Mouse (Mus musculus) embryonic facial prominence, embryonic 15.5 days (tissue): ENCODE data around the gene Osbp. TPM values are rescaled to one million over a fixed set of nuclear protein-coding genes. Genes with fewer than 3 reads are reported as not detected.
"Not testable (repeated sequence)": the region's sequence is repeated elsewhere in the genome, so short reads cannot be mapped to it uniquely, and the experiment has no call there.

ENCODE experiments used
- ATAC-seq: fragments of 200-750 bp; cut with Nextera tagmentation; 2 replicates; pipeline ENCODE4 v1.8.0; 2017; ENCODE audit warnings: low read depth, moderate TSS enrichment; ENCODE audit not compliant: insufficient number of reproducible peaks, low FRiP score, low TSS enrichment
- H3K27ac ChIP-seq: fragments of 300-500 bp; sonication (generic); replicated peaks from 2 replicates; pipeline ENCODE4 v1.5.1; 2015; ENCODE audit warnings: mild to moderate bottlenecking, inconsistent platforms
- H3K27me3 ChIP-seq: fragments of 300-500 bp; sonication (generic); 2 replicates; pipeline ENCODE4 v1.6.1; 2015; ENCODE audit warnings: inconsistent platforms
- H3K36me3 ChIP-seq: fragments of 300-500 bp; sonication (generic); 2 replicates; pipeline ENCODE4 v1.6.1; 2015; ENCODE audit warnings: mild to moderate bottlenecking, inconsistent platforms
- H3K4me1 ChIP-seq: fragments of 300-500 bp; sonication (generic); 2 replicates; pipeline ENCODE4 v1.6.1; 2015; ENCODE audit warnings: inconsistent platforms
- H3K4me2 ChIP-seq: fragments of 300-500 bp; sonication (generic); replicated peaks from 2 replicates; pipeline ENCODE4 v1.6.1; 2015; ENCODE audit warnings: mild to moderate bottlenecking, inconsistent platforms
- H3K4me3 ChIP-seq: fragments of 300-500 bp; sonication (generic); replicated peaks from 2 replicates; pipeline ENCODE4 v1.5.1; 2015; ENCODE audit warnings: mild to moderate bottlenecking, inconsistent platforms
- H3K9ac ChIP-seq: fragments of 300-500 bp; sonication (generic); 2 replicates; pipeline ENCODE4 v1.6.1; 2015; ENCODE audit warnings: inconsistent platforms
- H3K9me3 ChIP-seq: fragments of 300-500 bp; sonication (generic); replicated peaks from 2 replicates; pipeline ENCODE4 v1.6.1; 2016; ENCODE audit warnings: inconsistent platforms
- WGBS: fragments of 180-500 bp; shearing (Covaris S2); methylation state at CpG from one replicate; pipeline ENCODE4 v1.1.7; 2015; 5-methylcytosine and 5-hydroxymethylcytosine counted together
- polyA plus RNA-seq: library from polyadenylated mRNA; unstranded; fragments of >200 nt; fragmentation: Nextera tagmentation; extraction: Ambion mirVana; gene quantifications from 2 replicates; pipeline ENCODE4 v1.2.1, GENCODE M21; 2015

Osbp gene
- polyA plus RNA-seq, 1 experiment from 2014 or later, result 4.5 TPM

DNA sequence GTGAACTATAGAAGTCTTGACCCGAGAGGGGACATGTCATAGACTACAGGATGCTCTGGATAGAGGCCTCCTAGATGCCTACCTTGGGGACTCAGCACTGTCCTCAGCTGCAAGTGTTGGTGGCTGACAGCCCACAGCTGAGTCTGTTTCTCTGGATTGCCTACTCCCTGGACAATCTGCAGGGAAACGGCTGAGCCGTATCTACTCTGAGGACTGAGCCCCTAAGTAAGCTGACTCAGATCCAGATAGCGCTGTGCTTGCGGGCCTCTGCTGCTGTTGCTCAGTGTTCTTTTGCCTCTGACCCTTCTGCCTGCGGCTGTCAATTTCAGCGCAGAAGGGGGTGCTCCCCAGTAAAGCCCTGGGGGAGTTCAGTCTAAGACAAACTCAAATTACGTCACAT is 7.9 kb upstream of the Osbp start:
- Histone ChIP-seq H3K36me3 (no peaks in the 10 kb centered on the region), H3K27ac (no peak overlapping the region), H3K27me3 (no peaks in the 10 kb centered on the region), H3K4me2 (no peak overlapping the region), H3K9ac (no peak overlapping the region), H3K4me3 (no peak overlapping the region), H3K4me1 (no peaks in the 10 kb centered on the region), H3K9me3 (no peaks in the 10 kb centered on the region)
- no peak for ATAC-seq
- WGBS, result 71% methylated on average over 8 of the region's 8 CpGs

DNA sequence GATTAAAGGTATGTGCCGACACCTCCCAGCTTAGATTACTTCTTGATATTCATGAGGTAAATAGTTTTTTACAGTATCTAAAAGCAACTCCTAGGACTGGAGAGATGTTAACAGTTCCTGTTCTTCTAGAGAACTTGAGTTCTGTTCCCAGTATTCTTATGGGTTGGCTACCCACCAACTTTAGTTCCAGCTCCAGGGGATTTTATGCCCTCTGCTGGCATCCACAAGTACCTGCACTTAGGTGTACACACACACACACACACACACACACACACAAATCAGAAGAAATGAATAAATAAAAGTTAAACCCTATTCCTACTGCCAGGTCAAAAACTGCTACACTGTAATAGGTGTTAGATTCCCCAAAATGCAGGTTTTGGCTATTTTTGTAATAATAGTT is 1.5 kb upstream of the Osbp start:
- Histone ChIP-seq H3K4me2 (peak overlapping the region; percentile 53; the same call in 1 of the 2 replicates), H3K9ac (no peak overlapping the region), H3K27ac (peak overlapping the region; percentile 78; the same call in 1 of the 2 replicates), H3K36me3 (no peaks in the 10 kb centered on the region), H3K9me3 (no peaks in the 10 kb centered on the region), H3K4me3 (peak overlapping the region; percentile 81; the same call in 1 of the 2 replicates), H3K27me3 (no peaks in the 10 kb centered on the region), H3K4me1 (peaks cover 19% of the 10 kb centered on the region)
- ATAC-seq, result no peak
- WGBS, result 80% methylated on average over 1 of the region's 1 CpGs

DNA sequence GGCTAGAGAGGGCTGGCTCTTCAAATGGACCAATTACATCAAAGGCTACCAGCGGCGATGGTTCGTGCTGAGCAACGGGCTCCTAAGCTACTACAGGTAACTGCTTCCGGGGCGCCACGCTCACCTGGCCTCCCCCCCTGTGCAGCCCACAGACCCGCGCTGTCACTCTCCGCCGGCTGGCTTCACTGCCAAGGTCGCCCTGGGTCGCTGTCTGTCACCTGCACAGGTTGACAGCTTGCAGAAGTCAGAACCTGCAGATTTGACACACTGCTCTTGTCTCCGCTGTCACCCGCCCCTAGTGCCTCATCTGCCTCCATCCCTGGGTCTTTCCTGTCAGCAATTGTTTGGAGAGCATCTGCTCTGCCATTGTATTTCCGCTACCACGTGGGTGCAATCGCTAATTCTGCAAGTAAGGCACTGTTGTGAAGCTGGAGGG is 478 bp downstream of the Osbp start:
- Histone ChIP-seq H3K9ac (peak overlapping the region; percentile 73), H3K27ac (peak overlapping the region; percentile 81), H3K4me3 (peak overlapping the region; percentile 81), H3K4me2 (peak overlapping the region; percentile 84), H3K27me3 (no peaks in the 10 kb centered on the region), H3K36me3 (peaks cover 7% of the 10 kb centered on the region; the same call in 1 of the 2 replicates), H3K9me3 (no peaks in the 10 kb centered on the region), H3K4me1 (peaks cover 22% of the 10 kb centered on the region)
- ATAC-seq, result no peak
- under 1% methylated on average over 18 of the region's 18 CpGs for WGBS

DNA sequence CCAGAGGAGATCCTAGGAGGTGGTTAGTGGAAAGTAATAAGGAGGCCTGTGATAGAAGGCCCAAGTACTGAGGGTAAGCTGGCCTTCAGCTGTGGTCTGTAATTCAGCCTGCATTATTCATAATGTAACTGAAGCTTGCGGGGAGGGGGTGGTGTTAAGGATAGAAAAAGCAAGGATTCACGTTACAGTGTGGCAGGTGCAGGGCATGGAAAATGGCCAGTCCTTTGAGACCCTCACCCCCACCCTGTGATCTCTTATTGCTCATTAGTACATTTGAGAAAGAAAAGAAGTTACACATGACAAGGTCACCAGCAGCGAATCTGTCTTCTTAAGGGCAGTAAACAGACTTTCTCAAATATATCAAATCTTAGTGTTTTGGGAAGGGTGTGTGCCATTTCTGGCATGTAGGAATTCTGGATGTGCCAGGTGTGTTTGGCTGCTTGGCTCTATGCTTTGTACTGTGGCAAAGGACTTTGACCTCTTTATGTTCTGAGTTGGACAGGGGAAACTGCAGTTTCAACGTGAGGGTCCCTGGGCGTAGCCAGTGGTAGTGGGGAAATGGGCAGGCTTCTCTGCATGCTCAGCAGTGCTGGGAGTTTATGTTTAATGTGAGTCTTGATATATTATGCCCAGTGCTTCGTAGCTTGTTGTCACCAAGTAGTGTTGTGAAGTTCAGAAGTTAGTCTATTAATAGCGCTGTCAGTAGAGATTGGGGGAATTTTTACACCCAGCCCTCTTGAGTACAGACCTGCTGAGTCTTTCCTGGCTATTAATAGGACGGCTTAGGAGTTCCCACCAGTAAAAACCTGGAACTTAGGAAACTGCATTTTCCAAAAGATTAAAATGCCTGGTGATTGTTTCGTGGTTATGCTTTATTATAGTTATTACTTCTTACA is 3.7 kb downstream of the Osbp start:
- H3K27ac ChIP-seq, result no peak overlapping the region; the same call in 1 of the 2 replicates
- WGBS, result 80% methylated on average over 9 of the region's 9 CpGs

DNA sequence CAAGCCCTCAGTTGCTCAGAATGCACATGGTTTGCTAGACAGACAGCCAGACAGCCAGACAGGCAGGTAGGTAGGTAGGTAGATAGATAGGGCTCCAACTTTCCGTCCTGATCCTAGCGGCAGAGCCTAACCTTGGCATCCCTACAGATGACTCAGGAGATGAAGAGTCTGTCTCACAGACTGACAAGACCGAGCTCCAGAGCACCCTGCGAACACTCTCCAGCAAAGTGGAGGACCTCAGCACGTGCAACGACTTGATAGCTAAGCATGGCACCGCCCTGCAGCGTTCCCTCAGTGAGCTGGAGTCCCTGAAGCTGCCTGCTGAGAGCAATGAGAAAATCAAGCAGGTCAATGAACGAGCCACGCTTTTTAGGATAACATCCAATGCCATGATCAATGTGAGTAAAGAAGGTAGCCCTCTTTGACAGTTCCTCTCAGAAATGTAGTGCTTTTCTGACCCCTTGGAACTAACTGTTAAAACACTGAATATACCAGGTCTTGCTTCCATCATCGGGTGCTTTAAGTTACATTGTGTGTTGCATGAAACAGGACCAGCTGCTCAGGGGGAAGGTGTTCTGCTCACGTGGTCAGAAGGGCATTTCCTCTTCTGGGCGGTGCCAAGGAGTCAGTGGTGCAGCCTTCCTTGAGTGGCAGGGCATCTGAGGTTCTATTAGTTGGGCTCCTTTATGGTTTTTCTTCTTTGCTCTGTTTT is 7.9 kb downstream of the Osbp start:
- ATAC-seq, result no peak
- H3K9me3 ChIP-seq, result no peaks in the 10 kb centered on the region
- H3K36me3 ChIP-seq, result peaks cover 75% of the 10 kb centered on the region
- no peak overlapping the region for H3K4me3 ChIP-seq
- H3K27ac ChIP-seq, result no peak overlapping the region
- H3K4me2 ChIP-seq, result no peak overlapping the region
- H3K4me1 ChIP-seq, result peaks cover 9% of the 10 kb centered on the region; the same call in 1 of the 2 replicates
- WGBS, result 85% methylated on average over 13 of the region's 13 CpGs
- H3K9ac ChIP-seq, result no peak overlapping the region
- no peaks in the 10 kb centered on the region for H3K27me3 ChIP-seq

More for the DNA sequence above, 3.7 kb downstream of the Osbp start:
- Histone ChIP-seq H3K4me1 (peaks cover 22% of the 10 kb centered on the region), H3K4me3 (no peak overlapping the region), H3K9ac (no peak overlapping the region), H3K9me3 (no peaks in the 10 kb centered on the region), H3K36me3 (peaks cover 39% of the 10 kb centered on the region), H3K27me3 (no peaks in the 10 kb centered on the region), H3K4me2 (no peak overlapping the region)
- ATAC-seq, result no peak

DNA sequence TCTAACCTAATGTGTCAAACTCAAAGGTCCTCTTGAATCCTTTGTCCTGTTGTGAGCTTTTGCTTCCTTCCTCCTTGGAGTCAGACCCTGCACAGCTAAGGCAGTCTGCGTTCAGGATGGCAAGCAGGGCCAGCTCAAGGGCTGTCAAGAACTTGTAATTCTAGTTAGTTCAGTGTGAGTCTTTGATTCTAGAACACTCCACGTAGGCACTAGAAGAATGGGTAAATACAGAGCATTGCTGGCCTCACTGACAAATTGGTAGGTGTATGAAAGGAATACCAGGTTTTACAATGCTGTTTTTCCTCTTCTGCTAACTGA is 8.4 kb downstream of the Osbp start:
- Histone ChIP-seq H3K4me3 (no peak overlapping the region), H3K27ac (no peak overlapping the region), H3K4me1 (peaks cover 4% of the 10 kb centered on the region; the same call in 1 of the 2 replicates), H3K9ac (no peak overlapping the region), H3K36me3 (peaks cover 80% of the 10 kb centered on the region), H3K27me3 (no peaks in the 10 kb centered on the region), H3K9me3 (no peaks in the 10 kb centered on the region), H3K4me2 (no peak overlapping the region)
- peak; percentile 50; the same call in 1 of the 2 replicates for ATAC-seq
- 76% methylated on average over 2 of the region's 2 CpGs for WGBS

DNA sequence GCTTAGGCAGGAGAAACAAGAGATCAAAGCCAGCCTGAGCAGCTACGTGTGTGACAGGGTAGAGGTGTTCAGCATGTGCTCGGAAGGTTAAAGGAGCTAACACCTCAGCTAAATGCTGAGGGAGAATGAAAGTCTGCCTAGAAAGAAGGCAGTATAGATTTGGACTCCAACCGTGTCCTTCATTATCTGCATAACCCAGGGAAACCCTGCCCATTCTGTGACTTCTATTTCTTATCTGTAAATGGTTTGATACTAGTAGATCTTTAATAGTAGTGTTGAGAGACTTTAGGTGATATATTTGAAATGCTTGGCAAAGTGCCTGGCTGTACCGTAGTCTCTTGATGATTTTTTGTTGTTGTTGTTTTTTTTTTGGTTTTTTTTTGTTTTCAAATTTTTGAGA is 9.9 kb downstream of the Osbp start:
- peaks cover 91% of the 10 kb centered on the region for H3K36me3 ChIP-seq
- H3K9me3 ChIP-seq, result no peaks in the 10 kb centered on the region
- ATAC-seq, result no peak

DNA sequence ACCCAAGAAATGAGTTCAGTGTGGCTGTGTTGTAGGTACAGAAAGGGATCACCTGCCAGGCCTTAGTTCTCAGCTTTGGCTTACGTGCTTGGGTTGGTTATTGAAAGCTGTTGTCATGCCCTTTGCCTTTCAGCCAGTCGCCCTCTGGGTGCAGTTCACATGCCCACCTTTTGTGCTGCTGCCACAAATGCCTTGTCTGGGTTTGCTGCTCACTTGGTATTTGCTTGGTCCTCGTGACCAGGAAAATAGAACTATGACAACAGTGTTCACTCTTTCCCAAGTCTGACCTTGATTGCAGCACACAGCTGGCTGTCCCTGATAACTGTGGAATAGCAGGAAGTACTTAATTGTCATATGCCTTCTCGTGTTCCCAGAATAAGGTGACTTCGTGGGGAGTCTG is 11.6 kb downstream of the Osbp start:
- WGBS, result 83% methylated on average over 5 of the region's 5 CpGs
- Histone ChIP-seq H3K36me3 (peaks cover 88% of the 10 kb centered on the region), H3K4me1 (no peaks in the 10 kb centered on the region), H3K4me2 (no peak overlapping the region), H3K27me3 (no peaks in the 10 kb centered on the region), H3K4me3 (no peak overlapping the region), H3K9me3 (no peaks in the 10 kb centered on the region), H3K9ac (no peak overlapping the region), H3K27ac (no peak overlapping the region)
- no peak for ATAC-seq

More for the DNA sequence above, 9.9 kb downstream of the Osbp start:
- Histone ChIP-seq H3K4me1 (no peaks in the 10 kb centered on the region), H3K4me2 (no peak overlapping the region), H3K27me3 (no peaks in the 10 kb centered on the region), H3K4me3 (no peak overlapping the region), H3K9ac (no peak overlapping the region), H3K27ac (no peak overlapping the region)
- WGBS, result 85% methylated on average over 4 of the region's 4 CpGs

DNA sequence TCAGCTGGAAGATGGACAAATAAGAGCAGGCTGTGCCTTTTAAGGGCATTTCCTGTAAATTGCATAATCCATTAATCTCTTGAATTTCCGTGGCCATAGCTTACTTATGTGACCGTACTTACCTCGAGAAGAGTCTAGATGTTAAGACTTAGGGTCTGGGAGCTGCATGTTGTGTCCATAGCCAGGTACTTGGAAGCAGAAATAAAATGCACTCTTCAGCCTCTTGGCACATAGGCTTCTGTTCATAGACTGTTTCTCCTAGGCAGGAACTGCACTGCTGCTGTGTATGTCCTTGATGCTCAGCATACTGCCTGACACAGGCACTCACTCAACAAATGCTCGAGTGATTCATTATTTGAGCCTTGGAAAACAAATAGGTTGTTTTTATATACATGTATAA is 14.7 kb downstream of the Osbp start:
- ATAC-seq, result no peak
- no peaks in the 10 kb centered on the region for H3K4me1 ChIP-seq
- 87% methylated on average over 4 of the region's 4 CpGs for WGBS

DNA sequence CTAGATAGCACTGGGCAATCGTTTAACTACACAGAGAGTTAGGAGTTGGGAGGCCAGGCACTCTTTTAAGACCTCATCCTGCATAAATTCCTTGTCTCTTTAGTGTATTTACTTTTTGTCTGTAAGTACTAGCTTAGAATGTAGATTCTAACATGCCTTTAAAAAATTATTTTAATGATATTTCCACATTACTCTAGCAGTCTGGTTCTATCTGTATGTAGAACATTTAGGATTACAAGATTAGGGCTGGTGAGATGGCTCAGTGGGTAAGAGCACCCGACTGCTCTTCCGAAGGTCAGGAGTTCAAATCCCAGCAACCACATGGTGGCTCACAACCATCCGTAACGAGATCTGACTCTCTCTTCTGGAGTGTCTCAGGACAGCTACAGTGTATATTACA is 18.9 kb downstream of the Osbp start:
- not testable (repeated sequence) for H3K4me2 ChIP-seq, H3K27ac ChIP-seq, H3K9me3 ChIP-seq, ATAC-seq, H3K4me3 ChIP-seq, H3K4me1 ChIP-seq, H3K27me3 ChIP-seq, H3K9ac ChIP-seq
- H3K36me3 ChIP-seq, result peaks cover 75% of the 10 kb centered on the region
- 85% methylated on average over 5 of the region's 5 CpGs for WGBS

More for the DNA sequence above, 14.7 kb downstream of the Osbp start:
- no peak overlapping the region for H3K27ac ChIP-seq
- H3K36me3 ChIP-seq, result peaks cover 83% of the 10 kb centered on the region
- H3K4me2 ChIP-seq, result no peak overlapping the region
- H3K27me3 ChIP-seq, result no peaks in the 10 kb centered on the region
- H3K9ac ChIP-seq, result no peak overlapping the region
- H3K4me3 ChIP-seq, result no peak overlapping the region
- H3K9me3 ChIP-seq, result no peaks in the 10 kb centered on the region

DNA sequence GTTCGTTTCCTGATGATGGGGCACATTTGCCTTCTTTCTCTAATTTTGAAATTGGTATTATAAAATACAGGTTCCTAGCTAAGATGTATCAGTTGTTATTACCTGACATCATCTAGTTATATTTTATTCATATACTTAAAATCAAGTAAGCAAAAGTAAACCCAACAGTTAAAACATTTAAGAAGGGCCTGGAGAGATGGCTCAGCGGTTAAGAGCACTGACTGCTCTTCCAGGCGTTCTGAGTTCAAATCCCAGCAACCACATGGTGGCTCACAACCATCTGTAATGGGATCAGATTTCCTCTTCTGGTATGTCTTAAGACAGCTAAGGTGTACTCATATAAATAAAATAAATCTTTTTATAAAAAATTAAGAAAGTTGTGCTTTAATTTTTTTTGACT is 22.1 kb downstream of the Osbp start:
- Histone ChIP-seq H3K36me3 (peaks cover 75% of the 10 kb centered on the region), H3K9ac (no peak overlapping the region), H3K4me3 (no peak overlapping the region), H3K9me3 (no peaks in the 10 kb centered on the region), H3K27me3 (no peaks in the 10 kb centered on the region), H3K4me2 (no peak overlapping the region), H3K27ac (no peak overlapping the region), H3K4me1 (no peaks in the 10 kb centered on the region)
- ATAC-seq, result no peak
- WGBS, result 77% methylated on average over 3 of the region's 3 CpGs
